Mouse (Mus musculus) Muller cell, postnatal 12 days (primary cell): ENCODE results near the gene Olfr711.
"Not testable (repeated sequence)": the region's sequence is repeated elsewhere in the genome, so short reads cannot be mapped to it uniquely, and the experiment has no call there.

ENCODE experiments used
- DNase-seq: peaks from one replicate; pipeline ENCODE4 v3.0.0-alpha.2; 2015; ENCODE audit errors: inconsistent ontology term

Olfr711 gene

GRCm38 (mm10) chr7:106975353-106975752 is at the start of gene Olfr711:
TSS of gene Olfr711 (minus strand) at chr7:106975453.
- DNase-seq, result no peak

GRCm38 (mm10) chr7:107005972-107006371 is 30.7 kb upstream of the Olfr711 start, which contains the start of gene Olfr2:
TSS of gene Olfr2 (minus strand) at chr7:107006072.
- DNase-seq, result no peak

- DNase-seq, result no peak
These were observed 28.9 kb upstream of the Olfr711 start for GRCm38 (mm10) chr7:107004169-107004568.

- DNase-seq, result no peak
These were observed 25.5 kb upstream of the Olfr711 start for GRCm38 (mm10) chr7:107000798-107001197.

DNA sequence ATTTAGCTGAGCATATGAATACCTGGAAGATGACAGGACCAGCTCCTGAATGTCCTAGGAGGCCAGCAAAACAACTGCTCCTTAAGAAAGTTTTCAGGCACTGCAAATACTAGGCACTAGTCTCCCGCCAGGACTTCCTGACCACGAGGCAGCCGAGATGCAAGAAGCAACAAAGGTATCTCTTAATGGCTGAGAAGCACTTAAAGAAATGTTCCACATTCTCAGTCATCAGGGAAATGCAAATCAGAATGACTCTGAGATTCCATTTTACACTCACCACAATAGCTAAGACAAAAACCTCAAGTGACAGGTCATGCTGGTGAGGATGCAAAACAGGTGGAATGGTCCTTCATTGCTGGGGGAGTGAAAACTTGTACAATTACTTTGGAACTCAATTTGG is 10.0 kb upstream of the Olfr711 start:
- DNase-seq, result no peak

DNA sequence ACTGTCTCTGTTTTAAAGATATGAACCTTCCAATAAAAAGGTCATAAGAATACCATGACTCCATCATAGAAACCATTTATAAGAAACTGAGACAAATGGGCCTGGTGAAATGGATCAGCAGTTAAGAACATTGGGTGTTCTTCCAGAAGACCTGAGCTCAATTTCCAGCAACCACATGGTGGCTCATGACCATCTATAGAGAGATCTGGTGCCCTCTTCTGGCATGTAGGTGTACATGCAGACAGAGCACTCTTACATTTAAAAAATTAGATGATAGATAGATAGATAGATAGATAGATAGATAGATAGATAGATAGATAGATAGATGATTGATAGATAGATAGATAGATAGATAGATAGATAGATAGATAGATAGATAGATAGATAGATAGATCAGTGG is 7.8 kb downstream of the Olfr711 start:
- peak; percentile 1 for DNase-seq

DNA sequence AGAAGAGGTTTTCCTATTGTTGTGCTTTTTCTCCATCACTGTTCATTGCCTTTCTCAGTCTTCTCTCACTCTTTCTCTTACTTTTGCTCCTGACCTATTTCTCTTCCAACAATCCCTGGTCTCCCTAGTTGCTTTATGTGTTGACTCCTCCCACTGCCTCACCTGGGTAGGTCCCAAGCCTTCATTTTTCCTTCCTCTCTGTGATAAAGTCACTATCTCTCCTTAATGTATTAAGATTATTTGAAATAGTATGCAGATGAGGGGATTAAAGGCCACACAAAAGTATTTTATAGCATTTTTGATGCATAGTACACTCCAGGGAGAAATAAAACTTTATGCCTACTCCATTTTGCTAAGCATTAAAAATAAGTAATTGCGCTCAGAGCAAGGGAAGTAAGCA is 11.4 kb downstream of the Olfr711 start, which contains the start of gene Olfr6:
Gene Olfr6 (minus strand): TSS at position 101 of the 400 bp plus-strand sequence.
- no peak for DNase-seq

GRCm38 (mm10) chr7:106948212-106948611 is 27.0 kb downstream of the Olfr711 start, which contains the start of gene Olfr710:
TSS of gene Olfr710 (minus strand) at chr7:106948312.
- DNase-seq, result no peak

DNA sequence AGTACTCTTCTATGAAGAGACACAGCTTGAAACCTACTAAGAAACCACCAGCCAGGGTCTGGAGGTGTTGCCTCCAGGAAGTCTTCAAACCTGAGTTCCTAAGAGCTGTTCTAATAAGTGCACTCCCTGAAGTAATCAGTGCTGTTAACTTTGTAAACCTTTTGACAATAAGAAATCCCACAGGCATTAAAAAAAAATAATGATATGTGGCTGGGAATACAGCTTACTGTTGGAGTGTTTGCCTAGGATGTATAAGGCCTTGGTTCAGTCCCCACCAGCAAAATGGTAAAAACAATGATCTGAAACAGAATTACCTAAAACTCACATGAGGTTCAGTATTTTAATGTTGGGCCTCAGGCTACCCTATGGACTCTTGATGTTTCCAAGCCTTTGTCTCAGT is 43.1 kb downstream of the Olfr711 start, which contains the start of gene Olfr709-ps1:
Gene Olfr709-ps1 (minus strand): TSS at position 101 of the 400 bp plus-strand sequence.
- no peak for DNase-seq

DNA sequence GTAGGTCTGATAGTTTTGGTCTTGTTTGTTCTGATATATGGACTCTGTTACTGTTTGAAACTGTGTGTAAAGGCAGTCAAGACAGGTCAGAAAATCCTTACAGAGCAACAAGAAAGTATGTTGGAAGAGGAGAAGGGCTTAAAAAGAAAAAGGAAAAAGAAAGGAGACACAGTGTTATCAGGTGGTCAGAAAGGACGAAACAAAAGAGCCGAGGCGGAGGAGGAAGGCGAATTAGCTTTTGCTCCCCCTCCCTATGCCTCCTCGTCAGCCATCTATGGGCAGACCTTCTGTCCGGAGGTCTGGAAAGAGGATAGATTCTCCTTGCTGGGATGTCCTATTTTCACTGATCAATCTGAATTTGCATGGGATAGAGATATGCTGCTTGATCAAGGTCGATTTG is 54.3 kb downstream of the Olfr711 start:
- DNase-seq, result not testable (repeated sequence)
